Mouse (Mus musculus) kidney, postnatal 0 days (tissue): ENCODE data around the gene Eif4a1. TPM values are rescaled to one million over a fixed set of nuclear protein-coding genes. Genes with fewer than 3 reads are reported as not detected.

Experiments
- ATAC-seq: fragments of 200-750 bp; cut with Nextera tagmentation; replicated peaks from 2 replicates; pipeline ENCODE4 v1.8.0; 2017; ENCODE audit warnings: low read depth, moderate number of reproducible peaks, moderate TSS enrichment, moderate library complexity; ENCODE audit not compliant: low FRiP score
- DNase-seq: peaks from one replicate; pipeline ENCODE4 v3.0.0-alpha.2; 2016; ENCODE audit warnings: low spot score
- H3K27ac ChIP-seq: fragments of 300-500 bp; sonication (generic); 2 replicates; pipeline ENCODE4 v1.5.1; 2014; ENCODE audit warnings: mild to moderate bottlenecking
- H3K27me3 ChIP-seq: fragments of 300-500 bp; sonication (generic); 2 replicates; pipeline ENCODE4 v1.6.1; 2014; ENCODE audit warnings: low read length, mixed read lengths; ENCODE audit not compliant: insufficient read depth
- H3K36me3 ChIP-seq: fragments of 300-500 bp; sonication (generic); 2 replicates; pipeline ENCODE4 v1.6.1; 2014; ENCODE audit warnings: low read length, mixed read lengths; ENCODE audit not compliant: insufficient read depth
- H3K4me1 ChIP-seq: fragments of 300-500 bp; sonication (generic); replicated peaks from 2 replicates; pipeline ENCODE4 v1.6.1; 2014; ENCODE audit warnings: antibody characterized with exemption, low read length, mixed read lengths; ENCODE audit not compliant: insufficient read depth
- H3K4me2 ChIP-seq: fragments of 300-500 bp; sonication (generic); 2 replicates; pipeline ENCODE4 v1.6.1; 2014; ENCODE audit warnings: mild to moderate bottlenecking, low read length, moderate library complexity, mixed read lengths
- H3K4me3 ChIP-seq: fragments of 300-500 bp; sonication (generic); replicated peaks from 2 replicates; pipeline ENCODE4 v1.5.1; 2014; ENCODE audit warnings: low read depth, low read length
- H3K9ac ChIP-seq: fragments of 300-500 bp; sonication (generic); 2 replicates; pipeline ENCODE4 v1.6.1; 2014; ENCODE audit warnings: low read depth, low read length
- H3K9me3 ChIP-seq: fragments of 300-500 bp; sonication (generic); replicated peaks from 2 replicates; pipeline ENCODE4 v1.6.1; 2016; ENCODE audit warnings: low read length, inconsistent platforms, mixed read lengths
- CTCF ChIP-seq: IDR thresholded peaks from 2 replicates; pipeline ENCODE4 v1.5.1; 2016; ENCODE audit warnings: antibody characterized with exemption, low read depth, mild to moderate bottlenecking, moderate library complexity
- WGBS: fragments of 180-500 bp; shearing (Covaris S2); extraction: QIAGEN DNeasy Blood & Tissue Kit; methylation state at CpG from one replicate; pipeline ENCODE4 v1.1.7; 2014; 5-methylcytosine and 5-hydroxymethylcytosine counted together
- polyA plus RNA-seq: library from polyadenylated mRNA; unstranded; fragments of >200 nt; fragmentation: Nextera tagmentation; extraction: Ambion mirVana; gene quantifications from 2 replicates; pipeline ENCODE4 v1.2.1, GENCODE M21; 2015

The Eif4a1 gene
- polyA plus RNA-seq, 1 experiment from 2014 or later: 468 TPM

DNA sequence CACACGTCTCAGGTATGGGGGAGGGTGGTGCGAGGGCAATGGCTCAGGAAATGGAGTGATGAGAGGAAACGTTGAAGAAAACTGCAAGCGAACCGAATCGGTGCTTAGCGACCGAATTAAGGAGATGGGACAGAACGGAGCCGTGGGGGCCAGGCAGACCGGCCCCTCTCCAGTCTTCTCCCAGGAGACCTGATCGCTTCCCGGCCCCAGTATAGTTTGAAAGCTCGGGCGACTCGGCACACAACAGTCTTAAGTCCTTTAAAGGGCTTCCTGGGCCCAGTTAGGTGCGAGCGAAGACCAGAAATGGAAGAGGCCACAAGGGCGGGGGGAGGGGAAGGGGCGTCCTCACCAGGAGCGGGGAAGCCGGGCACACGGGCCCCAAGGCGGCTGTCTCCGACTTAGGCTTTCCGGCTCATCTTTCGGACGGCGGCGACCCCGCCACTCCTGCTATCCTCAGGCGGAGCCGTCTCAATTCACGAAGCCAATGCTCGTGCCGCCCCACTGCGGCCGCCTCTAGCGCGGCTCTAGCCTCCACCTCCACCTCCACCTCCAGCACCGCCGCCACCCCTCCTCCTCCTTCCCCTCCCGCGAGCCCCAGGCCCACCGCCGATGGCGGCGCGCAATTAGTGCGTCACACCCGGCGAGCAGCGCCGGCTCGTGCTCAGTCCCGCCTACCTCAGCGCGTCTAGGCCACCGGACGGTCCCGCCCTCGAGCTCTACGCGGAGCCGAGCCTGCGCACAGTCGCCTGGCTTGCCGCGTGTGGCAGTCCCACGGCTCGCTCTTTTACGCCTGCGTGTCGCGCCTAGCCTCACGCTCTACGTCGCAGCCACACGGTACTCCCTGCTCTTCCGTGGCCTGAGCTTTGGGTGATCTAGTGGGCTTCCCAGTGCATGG lies 9.3 kb upstream of the Eif4a1 start, which contains the start of gene Senp3:
TSS of gene Senp3 (minus strand) at position 771 of the 895 bp plus-strand sequence.
- H3K4me2 ChIP-seq: peak within 1 kb of the TSS; percentile 90
- TF ChIP-seq CTCF: no peak
- peaks cover 20% of the 10 kb centered on the region for H3K4me1 ChIP-seq

GRCm38 (mm10) chr11:69680136-69680855 lies 8.1 kb upstream of the Eif4a1 start:
- Histone ChIP-seq H3K9ac (no peak overlapping the region), H3K9me3 (no peaks in the 10 kb centered on the region), H3K4me3 (no peak overlapping the region; the same call in 1 of the 2 replicates), H3K36me3 (peaks cover 27% of the 10 kb centered on the region), H3K27ac (no peak overlapping the region), H3K4me1 (peaks cover 10% of the 10 kb centered on the region; the same call in 1 of the 2 replicates), H3K4me2 (peak overlapping the region; percentile 90), H3K27me3 (no peaks in the 10 kb centered on the region)
- WGBS: 88% methylated on average over 30 of the region's 30 CpGs
- ATAC-seq: no peak
- no peak for DNase-seq
- no peak for TF ChIP-seq CTCF

More for the DNA sequence above, 9.3 kb upstream of the Eif4a1 start, which contains the start of gene Senp3:
- Histone ChIP-seq H3K9ac (peak within 1 kb of the TSS; percentile 87), H3K4me3 (peak within 1 kb of the TSS; percentile 85), H3K27me3 (no peaks in the 10 kb centered on the region), H3K9me3 (no peaks in the 10 kb centered on the region), H3K27ac (peak within 1 kb of the TSS; percentile 90), H3K36me3 (peaks cover 21% of the 10 kb centered on the region; the same call in 1 of the 2 replicates)
- DNase-seq (peak; percentile 98), ATAC-seq (peak; percentile 93)
- WGBS: under 1% methylated on average over 78 of the region's 80 CpGs

DNA sequence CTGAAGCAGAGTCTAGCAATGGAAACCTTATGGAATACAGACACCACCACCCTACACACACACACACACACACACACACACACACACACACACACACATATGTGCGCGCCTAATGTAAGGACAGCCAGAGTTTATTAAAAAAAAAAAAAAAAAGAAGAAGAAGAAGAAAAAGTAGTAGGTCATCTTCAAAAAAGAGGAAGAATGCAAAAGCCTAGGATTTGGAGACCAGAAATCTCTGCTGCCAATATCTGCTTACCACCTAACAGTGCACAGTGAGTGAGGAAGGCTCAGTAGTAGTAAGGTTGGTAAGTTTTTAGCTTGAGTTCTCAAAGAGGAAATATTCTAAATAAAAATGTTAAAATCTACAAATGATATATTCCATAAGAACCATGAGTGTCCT lies 6.9 kb upstream of the Eif4a1 start:
- 100% methylated on average over 2 of the region's 2 CpGs for WGBS
- H3K9ac ChIP-seq: no peak overlapping the region
- no peak overlapping the region for H3K4me2 ChIP-seq
- H3K9me3 ChIP-seq: no peaks in the 10 kb centered on the region
- ATAC-seq (no peak), DNase-seq (no peak)
- H3K4me3 ChIP-seq: no peak overlapping the region
- TF ChIP-seq CTCF: no peak
- no peaks in the 10 kb centered on the region for H3K27me3 ChIP-seq
- peaks cover 34% of the 10 kb centered on the region for H3K36me3 ChIP-seq
- peaks cover 5% of the 10 kb centered on the region; the same call in 1 of the 2 replicates for H3K4me1 ChIP-seq
- H3K27ac ChIP-seq: no peak overlapping the region

- H3K4me1 ChIP-seq: peaks cover 9% of the 10 kb centered on the region; the same call in 1 of the 2 replicates
- WGBS: under 1% methylated on average over 43 of the region's 43 CpGs
- no peak for TF ChIP-seq CTCF
- H3K36me3 ChIP-seq: peaks cover 49% of the 10 kb centered on the region
- H3K4me2 ChIP-seq: peak overlapping the region; percentile 68
- H3K27me3 ChIP-seq: no peaks in the 10 kb centered on the region
- peak overlapping the region; percentile 99 for H3K27ac ChIP-seq
- DNase-seq (no peak), ATAC-seq (peak; percentile 9; the same call in 1 of the 2 replicates)
- H3K9ac ChIP-seq: peak overlapping the region; percentile 99
- no peaks in the 10 kb centered on the region for H3K9me3 ChIP-seq
- peak overlapping the region; percentile 99 for H3K4me3 ChIP-seq
These were observed 498 bp downstream of the Eif4a1 start for GRCm38 (mm10) chr11:69671726-69672124.

- H3K36me3 ChIP-seq: peaks cover 47% of the 10 kb centered on the region
- under 1% methylated on average over 61 of the region's 61 CpGs for WGBS
These were observed 1.2 kb downstream of the Eif4a1 start for GRCm38 (mm10) chr11:69670786-69671725.

More at GRCm38 (mm10) chr11:69670786-69671725, 1.2 kb downstream of the Eif4a1 start:
- Histone ChIP-seq H3K9me3 (no peaks in the 10 kb centered on the region), H3K9ac (peak overlapping the region; percentile 99), H3K4me3 (peak overlapping the region; percentile 99), H3K4me2 (peak overlapping the region; percentile 68), H3K27me3 (no peaks in the 10 kb centered on the region), H3K27ac (peak overlapping the region; percentile 99), H3K4me1 (peaks cover 9% of the 10 kb centered on the region; the same call in 1 of the 2 replicates)
- DNase-seq (peak; percentile 98), ATAC-seq (peak; percentile 78)
- no peak for TF ChIP-seq CTCF
